Mouse (Mus musculus) lung, adult 2 months (tissue): Measurements from ENCODE around the gene Ctsz. TPM values are rescaled to one million over a fixed set of nuclear protein-coding genes. Genes with fewer than 3 reads are reported as not detected.

Source experiments
- DNase-seq: peaks from one replicate; pipeline ENCODE4 v3.0.0; 2022
- H3K4me1 ChIP-seq: fragments of 200-500 bp; 2 replicates; pipeline ENCODE4 v1.6.1; 2011; ENCODE audit warnings: low read length; ENCODE audit not compliant: control insufficient read depth, insufficient read depth
- H3K4me3 ChIP-seq: fragments of 200-500 bp; replicated peaks from 2 replicates; pipeline ENCODE3; 2011; ENCODE audit warnings: low read depth, mild to moderate bottlenecking, control low read depth, low read length; ENCODE audit errors: extremely low read depth
- CTCF ChIP-seq: fragments of 200-500 bp; IDR thresholded peaks from 2 replicates; pipeline ENCODE4 v1.5.1; 2011; ENCODE audit warnings: mild to moderate bottlenecking, low read length, control low read depth; ENCODE audit not compliant: insufficient read depth
- POLR2A ChIP-seq: fragments of 200-500 bp; IDR thresholded peaks from 2 replicates; pipeline ENCODE4 v1.6.1; 2011; ENCODE audit warnings: low read depth, mild to moderate bottlenecking, control low read depth, low read length, borderline replicate concordance; ENCODE audit errors: extremely low read depth
- WGBS: fragments of 180-500 bp; shearing (Covaris S2); methylation state at CpG from one replicate; pipeline ENCODE4 v1.1.7; 2018; 5-methylcytosine and 5-hydroxymethylcytosine counted together
- polyA plus RNA-seq: library from polyadenylated mRNA; depleted of rRNA; stranded (reverse); fragments of >200 nt; gene quantifications from 2 replicates; pipeline ENCODE4 v1.2.3, GENCODE M21; 2012; rRNA removed

Gene Ctsz
- 229 and 251 TPM in 2 replicates for polyA plus RNA-seq

GRCm38 (mm10) chr2:174438737-174439449, at the start of gene Ctsz:
Gene Ctsz, minus strand, starts transcription at chr2:174439039.
- peaks cover 7% of the 10 kb centered on the region for H3K4me1 ChIP-seq
- peak within 1 kb of the TSS; percentile 70 for H3K4me3 ChIP-seq
- peak; percentile 58; the same call in 1 of the 2 replicates for TF ChIP-seq POLR2A
- no peak for TF ChIP-seq CTCF
- peak; percentile 79 for DNase-seq
- 2% methylated on average over 38 of the region's 38 CpGs for WGBS

- no peak for TF ChIP-seq CTCF
- no peak for TF ChIP-seq POLR2A
- H3K4me3 ChIP-seq: no peak overlapping the region
- 70% methylated on average over 5 of the region's 5 CpGs for WGBS
- no peaks in the 10 kb centered on the region for H3K4me1 ChIP-seq
- no peak for DNase-seq
These were observed 48.2 kb upstream of the Ctsz start for GRCm38 (mm10) chr2:174487005-174487404.

GRCm38 (mm10) chr2:174478746-174479145, 39.9 kb upstream of the Ctsz start:
- no peak for DNase-seq
- H3K4me3 ChIP-seq: no peak overlapping the region
- WGBS: 64% methylated on average over 5 of the region's 5 CpGs
- no peak for TF ChIP-seq POLR2A
- no peaks in the 10 kb centered on the region for H3K4me1 ChIP-seq

- TF ChIP-seq POLR2A (no peak), CTCF (no peak)
These were observed 38.9 kb upstream of the Ctsz start for GRCm38 (mm10) chr2:174477543-174478319.

DNA sequence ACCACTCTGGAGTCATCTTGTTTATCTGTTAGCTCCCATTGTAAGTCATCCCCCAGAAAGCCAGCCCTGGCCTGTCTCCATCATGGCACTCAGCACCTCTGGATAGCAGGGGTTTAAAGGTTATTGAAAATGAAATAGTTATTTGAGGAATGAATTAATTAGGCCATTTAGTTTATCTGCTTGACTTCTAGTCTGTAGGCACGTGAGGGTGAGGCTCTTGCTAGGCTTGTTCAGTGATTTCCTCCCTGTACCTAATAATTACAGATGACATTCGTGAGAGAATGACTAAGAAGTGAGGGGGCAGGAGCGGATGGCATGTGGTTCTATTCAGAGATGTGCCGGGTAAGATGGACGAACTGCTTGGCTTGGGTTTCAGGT, 34.7 kb upstream of the Ctsz start:
- Histone ChIP-seq H3K4me1 (peaks cover 10% of the 10 kb centered on the region), H3K4me3 (no peak overlapping the region)
- WGBS: 70% methylated on average over 5 of the region's 5 CpGs
- TF ChIP-seq CTCF (no peak), POLR2A (no peak)
- no peak for DNase-seq

More at GRCm38 (mm10) chr2:174477543-174478319, 38.9 kb upstream of the Ctsz start:
- Histone ChIP-seq H3K4me1 (no peaks in the 10 kb centered on the region), H3K4me3 (no peak overlapping the region)
- DNase-seq: no peak
- 59% methylated on average over 3 of the region's 3 CpGs for WGBS

DNA sequence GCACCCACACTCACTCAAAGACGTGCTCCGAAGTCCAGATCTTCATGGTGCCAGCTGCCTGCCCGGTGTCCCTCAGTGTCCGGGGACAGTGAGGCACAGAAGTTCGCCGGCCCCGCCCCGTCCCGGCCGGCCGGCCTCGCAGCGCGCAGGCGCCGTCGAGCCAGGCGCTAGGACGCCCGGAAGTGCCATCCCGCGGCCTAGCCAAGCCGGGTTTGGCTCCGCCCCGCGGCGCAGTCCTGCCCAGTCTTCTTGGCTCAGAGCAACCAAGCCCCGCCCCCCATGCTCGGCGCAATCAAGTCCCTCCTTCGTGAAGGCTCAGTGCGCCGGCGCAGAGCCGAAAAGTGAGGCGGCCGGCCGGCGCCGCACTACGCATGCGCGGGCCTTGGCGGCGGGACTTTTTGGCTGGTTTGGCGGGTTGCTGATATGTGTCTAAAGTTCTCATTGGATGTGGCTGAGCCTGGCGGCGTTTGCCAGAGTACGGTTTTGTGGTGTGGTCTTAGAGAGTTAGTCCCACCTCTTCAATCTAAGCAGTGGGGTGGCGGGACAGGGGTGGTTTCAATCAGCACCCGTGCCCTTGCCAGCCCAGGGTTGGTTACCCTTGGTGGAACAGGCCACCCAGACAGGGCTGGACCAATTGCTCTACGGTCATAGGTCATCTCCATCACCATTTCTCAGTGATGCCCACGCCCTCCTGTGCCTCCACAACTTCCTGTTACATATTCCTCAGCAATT, 34.1 kb upstream of the Ctsz start, which contains the start of gene Prelid3b:
Prelid3b (minus strand) TSS at position 264 of the 732 bp plus-strand sequence.
- TF ChIP-seq POLR2A (peak; percentile 75), CTCF (no peak)
- peak; percentile 99 for DNase-seq
- Histone ChIP-seq H3K4me3 (peak within 1 kb of the TSS; percentile 85), H3K4me1 (peaks cover 10% of the 10 kb centered on the region)
- under 1% methylated on average over 53 of the region's 53 CpGs for WGBS

GRCm38 (mm10) chr2:174472407-174472806, 33.6 kb upstream of the Ctsz start:
- H3K4me1 ChIP-seq: peaks cover 10% of the 10 kb centered on the region
- H3K4me3 ChIP-seq: peak overlapping the region; percentile 85
- TF ChIP-seq POLR2A: no peak
- no peak for TF ChIP-seq CTCF
- whole genome bisulfite sequencing: 7% methylated on average over 30 of the region's 30 CpGs
- no peak for DNase-seq

- no peak for TF ChIP-seq POLR2A
- TF ChIP-seq CTCF: no peak
- peaks cover 10% of the 10 kb centered on the region for H3K4me1 ChIP-seq
- no peak overlapping the region for H3K4me3 ChIP-seq
- DNase-seq: no peak
- WGBS: 84% methylated on average over 7 of the region's 7 CpGs
These were observed 32.1 kb upstream of the Ctsz start for GRCm38 (mm10) chr2:174470786-174471405.

DNA sequence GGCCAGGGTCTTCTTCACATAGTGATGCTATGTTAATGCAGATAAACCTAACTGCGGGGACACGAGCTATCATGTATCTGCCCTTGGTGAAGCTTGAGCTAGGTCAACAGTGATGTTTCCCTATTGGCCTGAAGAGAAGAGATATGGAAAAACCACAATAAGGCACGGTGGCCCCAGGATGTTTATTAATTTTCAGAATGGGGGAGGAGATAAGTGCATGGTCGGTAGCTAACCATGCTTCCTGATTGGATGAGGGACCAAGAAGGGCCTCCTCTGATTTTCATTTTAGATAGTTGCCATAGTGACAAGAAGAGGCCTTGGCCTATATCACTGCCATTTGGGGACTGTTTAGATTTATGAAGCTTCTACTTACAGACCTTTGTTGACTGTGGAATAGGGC, 31.5 kb upstream of the Ctsz start:
- DNase-seq: no peak
- H3K4me3 ChIP-seq: no peak overlapping the region
- TF ChIP-seq POLR2A: no peak
- TF ChIP-seq CTCF: no peak
- H3K4me1 ChIP-seq: peaks cover 10% of the 10 kb centered on the region
- 57% methylated on average over 4 of the region's 4 CpGs for WGBS
